20 mouse cellular contexts compared by ENCODE assay signal in the genomic region with DNA sequence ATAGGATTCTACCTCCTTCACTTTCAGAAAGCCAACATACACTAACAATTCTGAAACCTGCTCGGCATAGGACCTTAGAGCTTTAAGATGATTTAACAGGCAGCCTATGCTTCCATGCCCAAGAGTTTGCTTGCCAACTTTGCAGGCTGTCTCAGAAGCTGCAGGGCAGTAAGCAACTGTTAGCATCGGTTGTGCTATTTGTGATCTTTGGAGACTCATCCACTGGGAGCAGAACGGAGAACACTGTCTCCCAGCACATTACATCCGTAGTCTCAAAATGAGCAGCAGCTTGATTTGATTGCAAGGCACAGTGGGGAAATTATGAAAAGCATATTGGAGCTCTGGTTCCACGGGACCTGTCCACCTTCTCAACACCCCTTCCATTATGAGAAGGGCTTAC.
DNase-seq lines count a peak whose midpoint lies in the region; ATAC-seq and TF ChIP-seq lines count a peak whose summit lies in the region.
"Had no signal": no experiment of that assay in that cellular context is flagged by ENCODE, and none has a peak within 500 bp of the region (broad histone marks: within the 10 kb centered on the region; RNA-seq: fewer than 3 reads in every experiment).

No protein-coding gene starts in this region.

- ATAC-seq in forebrain, postnatal 0 days = peak; percentile 45; the same call in 1 of the 2 replicates
- no peak for ATAC-seq in forebrain, embryonic 13.5 days
- ATAC-seq in intestine, postnatal 0 days = no peak
- ATAC-seq: CD4-positive, CD25-positive, alpha-beta regulatory T cell, adult 4 months; forebrain, embryonic 14.5 days; hindbrain, embryonic 16.5 days had no signal

- H3K9me3 ChIP-seq in forebrain, postnatal 0 days (ENCODE audit: low read length) = no peaks in the 10 kb centered on the region
- no peaks in the 10 kb centered on the region; the same call in 1 of the 2 replicates for H3K9me3 ChIP-seq in forebrain, embryonic 13.5 days (replicated peaks)
- H3K9me3 ChIP-seq in intestine, postnatal 0 days (ENCODE audit: control insufficient read depth) = no peaks in the 10 kb centered on the region
- H3K9me3 ChIP-seq: embryonic facial prominence, embryonic 10.5 days; G1E; hindbrain, embryonic 12.5 days had no signal

- H3K4me2 ChIP-seq in forebrain, postnatal 0 days (ENCODE audit: low read depth) = no peak overlapping the region
- H3K4me2 ChIP-seq in forebrain, embryonic 13.5 days = no peak overlapping the region
- H3K4me2 ChIP-seq in intestine, postnatal 0 days (replicated peaks; ENCODE audit: low read depth) = no peak overlapping the region
- H3K4me2 ChIP-seq: hindbrain, embryonic 12.5 days had no signal

- H3K4me1 ChIP-seq in forebrain, postnatal 0 days (ENCODE audit: insufficient read depth) = no peaks in the 10 kb centered on the region
- H3K4me1 ChIP-seq in forebrain, embryonic 13.5 days = no peaks in the 10 kb centered on the region
- H3K4me1 ChIP-seq in intestine, postnatal 0 days (replicated peaks; ENCODE audit: control insufficient read depth, insufficient read depth, low read length) = no peaks in the 10 kb centered on the region
- H3K4me1 ChIP-seq: embryonic facial prominence, embryonic 10.5 days; hindbrain, embryonic 12.5 days had no signal

- no peak for TF ChIP-seq CTCF in forebrain, postnatal 0 days (IDR thresholded peaks at IDR 0.05; ENCODE audit: low read depth)
- no peak for TF ChIP-seq CTCF in layer of hippocampus, adult 2 months (conservative IDR thresholded peaks at IDR 0.05)
- no peak for TF ChIP-seq CTCF in intestine, postnatal 0 days (IDR thresholded peaks at IDR 0.05; ENCODE audit: low read depth)

- H3K4me3 ChIP-seq in forebrain, postnatal 0 days (ENCODE audit: low read depth, low read length) = no peak overlapping the region
- H3K4me3 ChIP-seq in forebrain, embryonic 13.5 days = no peak overlapping the region
- no peak overlapping the region for H3K4me3 ChIP-seq in layer of hippocampus, adult 2 months
- no peak overlapping the region for H3K4me3 ChIP-seq in intestine, postnatal 0 days (ENCODE audit: low read depth, low read length)
- H3K4me3 ChIP-seq: embryonic facial prominence, embryonic 10.5 days; hindbrain, embryonic 12.5 days had no signal

- 66% methylated on average over 5 of the region's 5 CpGs for WGBS in forebrain, postnatal 0 days
- WGBS in forebrain, embryonic 13.5 days = 83% methylated on average over 5 of the region's 5 CpGs
- 83% methylated on average over 5 of the region's 5 CpGs for WGBS in intestine, postnatal 0 days

- H3K27me3 ChIP-seq in forebrain, postnatal 0 days (ENCODE audit: insufficient read depth, low read length) = no peaks in the 10 kb centered on the region
- no peaks in the 10 kb centered on the region for H3K27me3 ChIP-seq in forebrain, embryonic 13.5 days
- no peaks in the 10 kb centered on the region for H3K27me3 ChIP-seq in intestine, postnatal 0 days (replicated peaks; ENCODE audit: control insufficient read depth, insufficient read depth, low read length)
- H3K27me3 ChIP-seq: hindbrain, embryonic 12.5 days had no signal

- no peak overlapping the region for H3K9ac ChIP-seq in forebrain, postnatal 0 days
- H3K9ac ChIP-seq in forebrain, embryonic 13.5 days = no peak overlapping the region
- no peak overlapping the region for H3K9ac ChIP-seq in intestine, postnatal 0 days (ENCODE audit: low read depth, low read length)
- H3K9ac ChIP-seq: hindbrain, embryonic 12.5 days had no signal

- DNase-seq in forebrain, postnatal 0 days = no peak
- peak in 1 of 2 experiments; percentile 19 for DNase-seq in layer of hippocampus, adult 2 months (ENCODE audit: low spot score in 2 of 2)
- DNase-seq in layer of hippocampus, adult 9-10 months (ENCODE audit: low spot score) = no peak
- peak; percentile 40 for DNase-seq in right cerebral cortex, adult 18-20 months
- DNase-seq in right cerebral cortex, postnatal 4 days = no peak
- DNase-seq: adrenal gland, postnatal 10 days; B cell, adult 2 months; cerebellum, adult 2 months; gastrocnemius, postnatal 36 days; heart, adult 11 months; heart, postnatal 10 days; heart, postnatal 4 days had no signal

- H3K36me3 ChIP-seq in forebrain, postnatal 0 days (ENCODE audit: insufficient read depth) = no peaks in the 10 kb centered on the region
- no peaks in the 10 kb centered on the region for H3K36me3 ChIP-seq in forebrain, embryonic 13.5 days (ENCODE audit: poor library complexity, severe bottlenecking)
- no peaks in the 10 kb centered on the region for H3K36me3 ChIP-seq in intestine, postnatal 0 days (ENCODE audit: control insufficient read depth, insufficient read depth)
- H3K36me3 ChIP-seq: embryonic facial prominence, embryonic 10.5 days; G1E; hindbrain, embryonic 12.5 days had no signal

- no peak overlapping the region for H3K27ac ChIP-seq in forebrain, postnatal 0 days (ENCODE audit: low read depth, low read length)
- H3K27ac ChIP-seq in forebrain, embryonic 13.5 days = no peak overlapping the region
- peak overlapping the region; percentile 86 for H3K27ac ChIP-seq in layer of hippocampus, adult 2 months
- H3K27ac ChIP-seq in intestine, postnatal 0 days (ENCODE audit: low read depth, low read length) = no peak overlapping the region
- H3K27ac ChIP-seq: embryonic facial prominence, embryonic 10.5 days; hindbrain, embryonic 12.5 days had no signal
